Mouse (Mus musculus) heart, adult 2 months (tissue): ENCODE measurements around the gene Rabl6.

Source experiments
- CTCF ChIP-seq: fragments of 200-600 bp; IDR thresholded peaks from 2 replicates; pipeline ENCODE4 v1.8.1; 2022; ENCODE audit warnings: antibody characterized with exemption, mild to moderate bottlenecking, moderate library complexity
- EP300 ChIP-seq: fragments of 200-500 bp; IDR thresholded peaks from 2 replicates; pipeline ENCODE4 v1.6.1; 2011; ENCODE audit warnings: low read depth, low read length, control low read depth; ENCODE audit not compliant: insufficient read depth

GRCm38 (mm10) chr2:25657246-25657645 lies 48.9 kb upstream of the Rabl6 start:
- no peak for TF ChIP-seq CTCF
- no peak for TF ChIP-seq EP300
